Mouse (Mus musculus): ENCODE data around the gene Ezr.

- TF ChIP-seq CTCF (IDR thresholded peaks at IDR 0.05; ENCODE audit: extremely low read depth, insufficient read depth, insufficient read length, insufficient replicate concordance): no peak
- TF ChIP-seq POLR2A (IDR thresholded peaks at IDR 0.05; ENCODE audit: low read depth, low read length): no peak
Measured at GRCm38 (mm10) chr17:6804853-6805543, 22.4 kb upstream of the Ezr start.
